Mouse (Mus musculus) kidney, adult 18-20 months (tissue): ENCODE results near the gene Prkcd.

Source experiments
- DNase-seq: peaks from one replicate; pipeline ENCODE4 v3.0.0; 2021

The Prkcd gene

GRCm38 (mm10) chr14:30568016-30568415 lies 58.0 kb downstream of the Prkcd start:
- DNase-seq: no peak

GRCm38 (mm10) chr14:30566317-30566716 lies 59.7 kb downstream of the Prkcd start:
- no peak for DNase-seq

- peak; percentile 80 for DNase-seq
Observed at GRCm38 (mm10) chr14:30564451-30564850, 61.6 kb downstream of the Prkcd start.

GRCm38 (mm10) chr14:30562343-30562742 lies 63.7 kb downstream of the Prkcd start:
- DNase-seq: no peak

- peak; percentile 83 for DNase-seq
Observed at GRCm38 (mm10) chr14:30561470-30562187, 64.4 kb downstream of the Prkcd start.

GRCm38 (mm10) chr14:30560803-30561389 lies 65.1 kb downstream of the Prkcd start:
- DNase-seq: no peak

- DNase-seq: peak; percentile 56
Observed at GRCm38 (mm10) chr14:30559321-30559850, 66.6 kb downstream of the Prkcd start.

- no peak for DNase-seq
Observed at GRCm38 (mm10) chr14:30557730-30558129, 68.3 kb downstream of the Prkcd start.

- DNase-seq: no peak
Observed at GRCm38 (mm10) chr14:30556651-30557050, 69.4 kb downstream of the Prkcd start.

GRCm38 (mm10) chr14:30553185-30553584 lies 72.8 kb downstream of the Prkcd start:
- no peak for DNase-seq

GRCm38 (mm10) chr14:30551981-30552380 lies 74.0 kb downstream of the Prkcd start:
- DNase-seq: no peak

- no peak for DNase-seq
Observed at GRCm38 (mm10) chr14:30551509-30551908, 74.5 kb downstream of the Prkcd start.

GRCm38 (mm10) chr14:30550232-30551070 lies 75.6 kb downstream of the Prkcd start:
- DNase-seq: no peak

GRCm38 (mm10) chr14:30549777-30550149 lies 76.2 kb downstream of the Prkcd start:
- no peak for DNase-seq

GRCm38 (mm10) chr14:30548965-30549776 lies 76.8 kb downstream of the Prkcd start:
- peak; percentile 97 for DNase-seq

GRCm38 (mm10) chr14:30548131-30548720 lies 77.8 kb downstream of the Prkcd start, which contains the start of gene Tkt:
Gene Tkt (plus strand): TSS chr14:30548359.
- peak; percentile 85 for DNase-seq
